Mouse (Mus musculus) forebrain, embryonic 14.5 days (tissue): ENCODE measurements around the gene Tuft1. TPM values are rescaled to one million over a fixed set of nuclear protein-coding genes. Genes with fewer than 3 reads are reported as not detected.
"Not testable (repeated sequence)": the region's sequence is repeated elsewhere in the genome, so short reads cannot be mapped to it uniquely, and the experiment has no call there.

Source experiments
- ATAC-seq: fragments of 200-750 bp; cut with Nextera tagmentation; 2 replicates; pipeline ENCODE4 v1.8.0; 2017; ENCODE audit warnings: mild to moderate bottlenecking, moderate library complexity
- DNase-seq: peaks from one replicate; pipeline ENCODE4 v3.0.0-alpha.2; 2015; ENCODE audit warnings: low spot score
- H3K27ac ChIP-seq: fragments of 300-500 bp; sonication (generic); 2 replicates; pipeline ENCODE4 v1.5.1; 2014; ENCODE audit warnings: low read depth, mild to moderate bottlenecking, control low read depth, low read length, moderate library complexity
- H3K27me3 ChIP-seq: fragments of 300-500 bp; sonication (generic); replicated peaks from 2 replicates; pipeline ENCODE4 v1.6.1; 2014; ENCODE audit warnings: low read length, control low read depth, mixed read lengths; ENCODE audit not compliant: control insufficient read depth, insufficient read depth
- H3K36me3 ChIP-seq: fragments of 300-500 bp; sonication (generic); 2 replicates; pipeline ENCODE4 v1.6.1; 2014; ENCODE audit warnings: low read length, control low read depth; ENCODE audit not compliant: control insufficient read depth, insufficient read depth
- H3K4me1 ChIP-seq: fragments of 300-500 bp; sonication (generic); 2 replicates; pipeline ENCODE4 v1.6.1; 2014; ENCODE audit warnings: antibody characterized with exemption, low read length, control low read depth; ENCODE audit not compliant: control insufficient read depth, insufficient read depth
- H3K4me2 ChIP-seq: fragments of 300-500 bp; sonication (generic); 2 replicates; pipeline ENCODE4 v1.6.1; 2014; ENCODE audit warnings: mild to moderate bottlenecking, control low read depth, low read length
- H3K4me3 ChIP-seq: fragments of 300-500 bp; sonication (generic); 2 replicates; pipeline ENCODE4 v1.5.1; 2014; ENCODE audit warnings: low read depth, low read length, control low read depth
- H3K9ac ChIP-seq: fragments of 300-500 bp; sonication (generic); 2 replicates; pipeline ENCODE4 v1.6.1; 2014; ENCODE audit warnings: mild to moderate bottlenecking, low read length, control low read depth, moderate library complexity
- H3K9me3 ChIP-seq: fragments of 300-500 bp; sonication (generic); replicated peaks from 2 replicates; pipeline ENCODE4 v1.6.1; 2016; ENCODE audit warnings: low read length, control low read depth, mixed read lengths; ENCODE audit not compliant: control insufficient read depth
- WGBS: fragments of 180-500 bp; shearing (Covaris S2); extraction: QIAGEN DNeasy Blood & Tissue Kit; methylation state at CpG from one replicate; pipeline ENCODE4 v1.1.7; 2014; 5-methylcytosine and 5-hydroxymethylcytosine counted together
- polyA plus RNA-seq: library from polyadenylated mRNA; unstranded; fragments of >200 nt; fragmentation: Nextera tagmentation; extraction: Ambion mirVana; gene quantifications from 2 replicates; pipeline ENCODE4 v1.2.1, GENCODE M21; 2014

The Tuft1 gene
- polyA plus RNA-seq, 1 experiment from 2014 or later = 4.6 TPM

DNA sequence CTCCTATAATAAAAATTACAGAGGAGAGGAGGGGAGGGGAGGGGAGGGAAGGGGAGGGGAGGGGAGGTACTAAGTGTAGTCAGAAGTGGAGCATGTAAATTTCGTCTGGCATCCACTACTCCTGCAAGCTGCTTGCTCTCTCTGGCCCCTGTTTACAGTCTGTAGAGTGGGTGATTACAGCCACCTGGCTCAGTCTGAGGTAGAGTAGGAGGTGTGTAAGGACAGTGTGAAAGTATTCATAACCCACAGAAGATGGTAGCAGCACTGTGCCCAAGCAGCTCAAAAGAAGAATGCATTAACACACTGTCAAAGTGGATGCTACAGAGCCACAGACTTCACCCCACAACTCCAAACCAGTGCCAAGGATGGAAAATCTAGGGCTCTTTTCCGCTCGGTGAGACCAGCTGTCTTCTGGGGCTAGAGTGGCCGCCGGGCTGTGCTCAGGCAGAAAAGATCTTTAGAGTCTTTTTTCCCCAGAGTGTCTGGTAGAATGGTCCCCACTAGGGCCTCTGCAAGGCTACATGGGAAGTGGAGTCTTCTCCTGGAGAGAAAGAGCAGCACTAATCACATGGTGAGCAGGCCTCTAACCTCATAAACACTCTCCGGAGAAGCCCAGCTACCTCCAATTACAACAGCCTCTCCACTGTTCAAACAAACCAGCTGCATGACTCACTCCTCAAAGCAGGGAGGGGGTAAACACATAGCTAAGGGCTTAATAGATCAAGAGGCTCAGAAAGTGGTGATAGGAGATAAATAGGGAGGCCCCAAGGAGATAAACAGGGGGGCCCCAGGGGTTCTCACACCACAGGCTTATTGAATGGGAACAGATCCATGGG lies 9.7 kb downstream of the Tuft1 start:
- no peaks in the 10 kb centered on the region for H3K4me1 ChIP-seq
- no peak overlapping the region for H3K9ac ChIP-seq
- H3K4me3 ChIP-seq = no peak overlapping the region
- H3K4me2 ChIP-seq = no peak overlapping the region
- H3K27ac ChIP-seq = no peak overlapping the region
- DNase-seq = no peak
- no peaks in the 10 kb centered on the region for H3K27me3 ChIP-seq
- 40% methylated on average over 6 of the region's 6 CpGs for WGBS
- no peaks in the 10 kb centered on the region for H3K9me3 ChIP-seq
- ATAC-seq = no peak
- no peaks in the 10 kb centered on the region for H3K36me3 ChIP-seq

DNA sequence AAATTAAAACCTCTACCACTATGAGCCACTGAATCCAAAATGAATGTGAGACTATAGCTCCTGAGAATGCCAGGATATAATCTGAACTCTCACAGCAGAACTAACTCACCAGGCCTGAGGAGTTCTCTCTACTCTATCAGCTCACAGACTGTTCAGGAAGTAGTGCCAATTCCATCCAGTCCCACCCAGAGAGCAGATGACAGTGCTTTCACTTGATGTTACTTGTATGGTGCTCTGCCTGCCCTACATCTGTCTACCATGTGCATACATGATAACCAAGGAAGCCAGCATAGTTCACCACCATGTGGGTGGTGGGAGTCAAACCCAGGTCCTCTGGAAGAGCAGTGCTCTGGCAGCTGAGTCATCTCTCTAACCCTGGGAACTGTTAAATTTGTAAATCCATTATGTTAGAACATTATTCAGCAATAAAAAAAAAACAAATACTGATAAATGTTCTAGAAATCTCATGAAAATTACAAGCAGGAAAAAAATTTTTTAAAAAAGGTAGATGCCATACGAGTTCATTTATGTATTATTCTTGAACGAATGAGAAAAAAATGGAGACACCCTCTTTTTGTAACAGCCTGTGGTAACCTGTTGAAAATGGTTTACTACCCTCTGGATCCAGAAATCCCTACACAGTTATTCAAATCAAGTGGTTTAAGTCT lies 16.0 kb downstream of the Tuft1 start, which contains the start of gene Gm10972:
TSS of gene Gm10972 (plus strand) at position 618 of the 668 bp plus-strand sequence.
- WGBS = 74% methylated on average over 2 of the region's 2 CpGs
- ATAC-seq = not testable (repeated sequence)

DNA sequence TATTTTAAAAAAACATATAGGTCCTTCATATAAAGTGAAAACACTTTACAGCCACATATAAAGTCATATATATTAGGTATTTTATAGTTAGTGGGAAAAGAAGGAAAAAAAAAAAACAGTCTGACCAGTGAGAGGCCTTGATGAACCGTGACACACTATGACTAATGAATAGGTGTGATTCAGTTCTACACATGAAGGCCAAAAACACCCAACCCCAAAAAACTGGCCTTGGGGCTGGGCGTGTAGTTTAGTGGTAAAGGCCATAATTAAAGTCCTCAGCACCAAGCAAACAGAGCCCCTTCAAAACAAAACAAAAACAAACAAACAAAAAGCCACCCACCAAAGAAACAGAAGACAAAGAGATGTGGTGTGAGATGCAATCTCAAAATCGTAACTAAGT lies 28.8 kb downstream of the Tuft1 start:
- no peaks in the 10 kb centered on the region for H3K27me3 ChIP-seq
- 72% methylated on average over 3 of the region's 3 CpGs for WGBS
- H3K9ac ChIP-seq = no peak overlapping the region
- no peaks in the 10 kb centered on the region for H3K36me3 ChIP-seq
- no peak overlapping the region for H3K4me2 ChIP-seq
- no peak for ATAC-seq
- H3K27ac ChIP-seq = no peak overlapping the region
- no peak for DNase-seq
- H3K4me3 ChIP-seq = no peak overlapping the region
- no peaks in the 10 kb centered on the region for H3K4me1 ChIP-seq
- H3K9me3 ChIP-seq = no peaks in the 10 kb centered on the region

More for the DNA sequence above, 16.0 kb downstream of the Tuft1 start, which contains the start of gene Gm10972:
- not testable (repeated sequence) for H3K9me3 ChIP-seq, H3K27me3 ChIP-seq, H3K9ac ChIP-seq, DNase-seq, H3K4me3 ChIP-seq, H3K36me3 ChIP-seq, H3K27ac ChIP-seq, H3K4me2 ChIP-seq, H3K4me1 ChIP-seq

DNA sequence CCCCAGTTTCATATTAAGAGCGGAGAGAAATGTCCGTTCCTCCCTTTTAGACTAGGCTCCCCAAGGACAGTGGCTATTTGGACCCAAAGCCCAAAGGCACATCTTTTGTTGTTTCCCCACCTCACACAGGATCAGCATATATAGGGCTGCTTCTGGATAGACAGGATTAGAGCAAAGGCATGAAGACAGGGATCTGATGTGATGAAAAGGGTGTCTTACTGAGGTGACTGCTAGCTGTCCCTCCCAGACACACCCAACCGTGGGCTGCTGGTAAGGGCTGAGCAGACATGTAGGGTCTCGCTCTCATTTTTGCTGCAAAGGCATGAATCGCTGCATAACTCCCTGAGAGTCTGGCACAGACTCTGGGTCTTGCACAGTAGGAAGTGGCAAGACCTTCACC lies 30.0 kb downstream of the Tuft1 start:
- Histone ChIP-seq H3K4me3 (no peak overlapping the region), H3K4me2 (no peak overlapping the region), H3K36me3 (no peaks in the 10 kb centered on the region), H3K4me1 (no peaks in the 10 kb centered on the region), H3K9me3 (no peaks in the 10 kb centered on the region), H3K27me3 (no peaks in the 10 kb centered on the region), H3K27ac (no peak overlapping the region), H3K9ac (no peak overlapping the region)
- DNase-seq (no peak), ATAC-seq (no peak)
- WGBS = 93% methylated on average over 5 of the region's 5 CpGs

DNA sequence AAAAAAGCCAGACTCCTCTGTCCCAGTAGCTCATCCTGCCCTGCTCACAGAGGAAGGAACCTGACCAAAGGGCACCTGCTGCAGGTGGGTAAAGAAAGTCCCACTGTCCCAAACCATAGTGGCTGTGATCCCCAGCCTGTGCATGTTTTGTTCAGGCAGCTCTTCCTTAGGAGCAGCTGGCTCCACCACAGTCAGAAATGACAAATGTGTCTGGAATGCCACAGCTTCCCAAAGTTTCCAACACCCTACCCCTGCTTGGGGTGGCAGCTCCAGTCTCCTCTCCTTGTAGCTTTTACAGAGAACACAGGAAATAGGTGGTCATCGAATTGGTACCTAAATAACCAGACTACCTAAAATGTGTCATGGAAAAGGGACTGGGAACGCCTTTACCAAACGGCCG lies 34.4 kb downstream of the Tuft1 start:
- no peak for DNase-seq

DNA sequence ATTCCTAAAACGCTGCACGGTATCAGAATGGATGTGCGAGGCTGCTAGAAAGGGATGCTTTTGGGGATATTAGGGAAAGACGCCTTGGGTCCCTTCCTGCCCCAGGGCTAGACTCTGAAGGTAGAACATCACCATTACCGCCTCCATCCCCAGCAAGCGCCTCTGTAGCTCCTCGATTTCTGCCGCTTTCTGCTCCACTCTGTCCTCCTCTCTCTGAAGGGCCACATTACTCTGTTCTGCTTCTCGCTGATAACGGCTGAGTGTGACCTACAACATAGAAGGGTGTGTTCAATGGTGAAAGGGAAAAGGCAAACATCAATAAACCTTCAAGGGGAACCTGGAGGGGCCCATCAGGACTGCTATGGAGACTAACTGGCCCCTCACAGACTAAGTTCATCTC lies 36.1 kb downstream of the Tuft1 start:
- no peaks in the 10 kb centered on the region for H3K4me1 ChIP-seq
- WGBS = 95% methylated on average over 10 of the region's 10 CpGs
- H3K9ac ChIP-seq = no peak overlapping the region
- no peaks in the 10 kb centered on the region for H3K36me3 ChIP-seq
- no peak overlapping the region for H3K4me3 ChIP-seq
- H3K9me3 ChIP-seq = no peaks in the 10 kb centered on the region
- no peak overlapping the region for H3K27ac ChIP-seq
- H3K27me3 ChIP-seq = no peaks in the 10 kb centered on the region
- H3K4me2 ChIP-seq = no peak overlapping the region
- no peak for ATAC-seq
- no peak for DNase-seq

More for the DNA sequence above, 34.4 kb downstream of the Tuft1 start:
- H3K4me2 ChIP-seq = no peak overlapping the region
- H3K9ac ChIP-seq = no peak overlapping the region
- no peak for ATAC-seq
- H3K9me3 ChIP-seq = no peaks in the 10 kb centered on the region
- no peaks in the 10 kb centered on the region for H3K36me3 ChIP-seq
- 93% methylated on average over 4 of the region's 4 CpGs for WGBS
- H3K4me3 ChIP-seq = no peak overlapping the region
- no peak overlapping the region for H3K27ac ChIP-seq
- no peaks in the 10 kb centered on the region for H3K4me1 ChIP-seq
- no peaks in the 10 kb centered on the region for H3K27me3 ChIP-seq

DNA sequence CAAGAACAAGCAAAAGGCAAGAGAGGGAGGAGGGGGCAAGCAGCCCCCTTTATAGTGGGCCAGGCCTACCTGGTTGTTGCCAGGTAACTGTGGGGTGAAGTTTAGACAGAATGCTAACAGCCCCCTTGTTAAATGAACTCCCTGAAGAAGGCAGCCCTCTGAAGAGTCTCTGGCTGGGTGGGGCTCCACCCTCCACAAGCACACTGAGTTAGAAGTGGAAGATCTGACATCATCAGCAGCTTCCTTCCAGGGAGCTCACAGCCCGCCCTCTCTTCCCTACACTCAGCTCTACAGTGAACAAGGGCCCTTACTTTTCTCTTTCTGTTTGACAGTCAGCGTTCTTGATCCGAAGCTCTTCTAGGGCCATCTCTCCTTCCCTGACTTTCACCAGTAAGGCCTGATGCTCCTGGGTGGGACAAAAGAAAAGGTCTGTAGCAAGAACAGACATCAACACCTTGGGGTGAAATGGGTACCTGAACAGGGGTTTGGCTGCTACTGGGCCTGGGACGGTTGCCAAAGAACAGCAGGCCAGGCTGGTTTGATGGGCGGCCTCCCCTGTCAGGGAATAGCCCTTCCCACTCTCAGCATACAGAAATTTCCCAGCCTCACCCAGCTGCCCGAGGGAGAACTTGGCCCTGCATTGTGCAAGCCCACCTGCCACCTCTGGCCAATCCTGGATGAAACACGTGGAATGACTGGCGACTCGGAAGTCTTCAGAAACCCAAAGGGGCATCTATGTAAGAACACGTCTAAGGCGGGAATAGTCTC lies 36.7 kb downstream of the Tuft1 start:
- H3K27ac ChIP-seq = no peak overlapping the region
- H3K4me1 ChIP-seq = no peaks in the 10 kb centered on the region
- no peaks in the 10 kb centered on the region for H3K9me3 ChIP-seq
- no peak for ATAC-seq
- no peaks in the 10 kb centered on the region for H3K36me3 ChIP-seq
- WGBS = 79% methylated on average over 11 of the region's 11 CpGs
- H3K4me3 ChIP-seq = no peak overlapping the region
- H3K27me3 ChIP-seq = no peaks in the 10 kb centered on the region
- DNase-seq = no peak
- no peak overlapping the region for H3K9ac ChIP-seq
- no peak overlapping the region for H3K4me2 ChIP-seq

DNA sequence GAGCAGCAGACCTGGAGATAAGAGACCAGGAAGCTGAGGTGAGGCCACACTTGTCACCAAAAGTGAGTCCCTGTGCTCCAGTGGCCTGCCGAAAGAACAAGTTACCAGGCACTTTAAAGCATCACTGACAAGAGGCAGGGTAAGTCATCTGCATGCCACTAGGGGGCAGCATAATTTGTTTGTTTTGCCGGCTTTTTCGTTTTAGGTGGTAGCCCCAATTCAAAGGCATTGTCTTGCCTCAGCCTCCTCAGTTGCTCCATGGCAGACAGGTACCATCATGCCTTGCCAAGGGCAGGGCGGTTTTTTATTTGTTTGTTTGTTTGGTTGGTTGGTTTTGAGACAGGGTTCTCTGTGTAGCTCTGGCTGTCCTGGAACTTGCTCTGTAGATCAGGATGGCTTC lies 42.0 kb downstream of the Tuft1 start:
- WGBS = 63% methylated on average over 4 of the region's 4 CpGs
- no peak overlapping the region for H3K4me2 ChIP-seq
- no peaks in the 10 kb centered on the region for H3K4me1 ChIP-seq
- H3K9ac ChIP-seq = no peak overlapping the region
- H3K9me3 ChIP-seq = no peaks in the 10 kb centered on the region
- no peak overlapping the region for H3K27ac ChIP-seq
- H3K36me3 ChIP-seq = no peaks in the 10 kb centered on the region
- no peak overlapping the region for H3K4me3 ChIP-seq
- DNase-seq = peak; percentile 49
- no peak for ATAC-seq
- H3K27me3 ChIP-seq = no peaks in the 10 kb centered on the region
